Mouse (Mus musculus) thymus, adult 2 months (tissue): ENCODE data around the gene Gm20388. TPM values are rescaled to one million over a fixed set of nuclear protein-coding genes. Genes with fewer than 3 reads are reported as not detected.
"Not testable (repeated sequence)": the region's sequence is repeated elsewhere in the genome, so short reads cannot be mapped to it uniquely, and the experiment has no call there.

ENCODE experiments used
- DNase-seq: peaks from one replicate; pipeline ENCODE4 v3.0.0; 2021
- H3K27ac ChIP-seq: fragments of 200-500 bp; 2 replicates; pipeline ENCODE4 v1.5.1; 2012; ENCODE audit warnings: low read length, control low read depth; ENCODE audit not compliant: control insufficient read depth, insufficient read depth
- H3K27me3 ChIP-seq: fragments of 200-500 bp; 2 replicates; pipeline ENCODE4 v1.6.1; 2012; ENCODE audit warnings: mild to moderate bottlenecking, low read length, moderate library complexity, mixed read lengths; ENCODE audit not compliant: control insufficient read depth, insufficient read depth
- H3K36me3 ChIP-seq: fragments of 200-500 bp; 2 replicates; pipeline ENCODE4 v1.6.1; 2012; ENCODE audit warnings: mild to moderate bottlenecking, low read length, moderate library complexity; ENCODE audit not compliant: control insufficient read depth, insufficient read depth
- H3K4me1 ChIP-seq: fragments of 200-500 bp; replicated peaks from 2 replicates; pipeline ENCODE4 v1.6.1; 2012; ENCODE audit warnings: low read length; ENCODE audit not compliant: control insufficient read depth, insufficient read depth
- H3K4me3 ChIP-seq: fragments of 200-500 bp; 2 replicates; pipeline ENCODE4 v1.5.1; 2012; ENCODE audit warnings: mild to moderate bottlenecking, low read length, control low read depth, moderate library complexity; ENCODE audit not compliant: control insufficient read depth, insufficient read depth
- CTCF ChIP-seq: fragments of 200-500 bp; IDR thresholded peaks from 2 replicates; pipeline ENCODE4 v1.5.1; 2012; ENCODE audit warnings: mild to moderate bottlenecking, control low read depth, low read length, moderate library complexity, borderline replicate concordance; ENCODE audit not compliant: control insufficient read depth, poor library complexity, insufficient read depth; ENCODE audit errors: extremely low read depth
- POLR2A ChIP-seq: fragments of 200-500 bp; IDR thresholded peaks from 2 replicates; pipeline ENCODE4 v1.6.1; 2012; ENCODE audit warnings: mild to moderate bottlenecking, low read length, control low read depth, moderate library complexity; ENCODE audit not compliant: control insufficient read depth, poor library complexity, insufficient read depth; ENCODE audit errors: extremely low read depth
- WGBS: fragments of 180-500 bp; shearing (Covaris S2); methylation state at CpG from one replicate; pipeline ENCODE4 v1.1.7; 2018; 5-methylcytosine and 5-hydroxymethylcytosine counted together
- polyA plus RNA-seq: library from polyadenylated mRNA; depleted of rRNA; stranded (reverse); fragments of >200 nt; gene quantifications from 2 replicates; pipeline ENCODE4 v1.2.3, GENCODE M21; 2012

Gene Gm20388
- polyA plus RNA-seq, 1 experiment: 103 TPM

DNA sequence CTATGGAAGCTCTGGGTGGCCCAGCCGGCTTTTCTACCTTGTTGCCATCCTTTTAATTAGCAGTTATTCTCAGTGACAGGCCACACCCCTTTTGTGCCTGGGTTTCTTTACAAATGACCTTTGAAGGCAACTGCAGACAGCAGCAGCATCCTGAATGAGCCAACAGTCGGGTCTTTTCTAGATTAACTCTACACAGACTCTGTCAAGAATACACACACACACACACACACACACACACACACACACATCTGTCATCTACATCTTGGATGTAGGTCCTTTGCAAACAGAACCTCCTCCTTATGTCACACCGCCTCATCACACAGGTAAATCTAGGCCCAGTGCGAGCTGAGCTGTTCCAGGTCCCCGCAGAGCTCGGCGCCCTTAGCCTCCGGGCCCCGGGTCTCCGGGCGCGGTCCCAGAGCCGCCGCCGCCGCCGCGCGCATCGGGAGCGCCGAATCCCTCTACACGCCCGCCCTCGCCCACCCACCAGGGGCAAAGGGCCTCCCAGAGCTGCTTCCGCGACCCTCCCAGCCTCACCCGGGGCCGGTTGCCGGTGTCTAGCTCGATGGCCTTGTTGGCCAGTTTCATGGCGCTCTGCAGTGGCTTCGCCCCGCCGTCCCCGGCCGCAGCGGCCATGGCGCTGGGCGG lies 3342.9 kb downstream of the Gm20388 start:
- Histone ChIP-seq H3K27me3 (no peaks in the 10 kb centered on the region), H3K4me1 (peaks cover 15% of the 10 kb centered on the region), H3K36me3 (no peaks in the 10 kb centered on the region), H3K27ac (no peak overlapping the region), H3K4me3 (peak overlapping the region; percentile 91)
- DNase-seq: no peak
- TF ChIP-seq CTCF (peak; percentile 39; the same call in 1 of the 2 replicates), POLR2A (0 out of 2 replicates have a peak, but pooled peaks have one; percentile 23)
- WGBS: under 1% methylated on average over 40 of the region's 40 CpGs

DNA sequence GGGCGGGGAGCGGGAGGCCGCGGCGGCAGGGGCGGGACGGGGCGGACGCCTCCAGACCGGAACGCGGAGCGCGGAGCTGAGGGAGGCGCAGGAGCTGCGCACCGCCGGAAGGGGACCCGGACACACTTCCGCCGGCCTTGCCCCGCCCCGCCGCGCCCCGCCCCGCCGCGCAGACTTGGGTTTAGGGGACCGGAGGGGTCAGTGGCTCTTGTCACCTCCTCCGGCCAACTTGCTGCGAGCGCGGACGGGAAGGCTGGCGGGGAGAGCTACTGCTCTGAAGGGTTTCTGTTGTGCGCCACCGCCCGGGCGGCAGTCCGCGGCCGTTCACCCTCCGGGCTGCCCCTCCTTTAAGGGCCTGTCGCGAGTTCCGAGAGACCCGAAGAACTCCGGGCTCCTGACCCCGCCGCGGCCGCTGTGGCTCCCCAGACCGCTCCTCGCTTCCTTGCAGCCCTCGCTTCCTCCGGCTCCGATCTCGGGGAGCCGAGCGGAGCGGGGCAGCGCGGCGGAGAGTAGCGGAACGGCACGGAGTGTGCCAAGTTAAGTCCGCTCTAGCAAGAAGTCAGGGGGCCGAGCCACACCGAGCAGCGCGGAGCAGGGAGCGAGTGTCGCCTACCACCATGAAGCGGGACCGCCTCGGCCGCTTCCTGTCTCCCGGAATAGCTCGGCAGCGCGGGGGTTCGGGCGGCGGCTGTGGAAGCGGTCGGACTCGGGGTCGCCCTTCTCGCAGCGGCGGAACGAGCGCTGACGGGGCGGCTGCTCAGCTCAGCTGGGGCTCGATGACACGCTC lies 3343.7 kb downstream of the Gm20388 start, which contains the start of the genes Zfp276 and Vps9d1:
TSS of gene Zfp276 (plus strand) at position 97 of the 787 bp plus-strand sequence.
TSS of gene Vps9d1 (minus strand) at position 250 of the 787 bp plus-strand sequence.
- peaks cover 15% of the 10 kb centered on the region for H3K4me1 ChIP-seq
- peak within 1 kb of the TSS; percentile 91 for H3K4me3 ChIP-seq
- no peaks in the 10 kb centered on the region for H3K27me3 ChIP-seq
- H3K36me3 ChIP-seq: no peaks in the 10 kb centered on the region; the same call in 1 of the 2 replicates
- WGBS: under 1% methylated on average over 99 of the region's 99 CpGs
- peak; percentile 82 for DNase-seq
- H3K27ac ChIP-seq: no peak within 1 kb of the TSS
- no peak for TF ChIP-seq CTCF
- TF ChIP-seq POLR2A: peak; percentile 37; the same call in 1 of the 2 replicates

DNA sequence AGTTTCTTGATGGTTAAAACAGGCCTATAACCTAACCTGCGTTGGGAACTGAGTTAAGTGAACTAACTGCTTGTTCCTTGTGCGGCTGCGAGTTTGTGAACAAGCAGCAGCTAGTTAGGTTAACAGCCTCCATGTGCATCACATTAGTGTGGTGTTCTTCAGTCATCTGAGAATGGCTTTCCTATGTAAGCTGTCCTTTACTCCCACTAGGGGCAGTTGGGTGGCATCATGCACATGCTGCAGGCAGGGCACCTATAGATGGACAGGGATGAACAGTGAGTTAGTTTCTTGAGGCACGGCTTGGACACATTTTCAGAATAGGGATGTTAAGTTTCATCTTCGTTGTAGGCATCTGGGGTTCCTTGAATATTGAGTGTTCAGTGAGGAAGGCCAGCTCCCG lies 3344.5 kb downstream of the Gm20388 start:
- peaks cover 4% of the 10 kb centered on the region; the same call in 1 of the 2 replicates for H3K36me3 ChIP-seq
- H3K4me1 ChIP-seq: peaks cover 15% of the 10 kb centered on the region
- H3K4me3 ChIP-seq: no peak overlapping the region
- no peaks in the 10 kb centered on the region for H3K27me3 ChIP-seq
- DNase-seq: no peak
- WGBS: 67% methylated on average over 6 of the region's 6 CpGs
- TF ChIP-seq POLR2A: no peak
- TF ChIP-seq CTCF: no peak
- no peak overlapping the region for H3K27ac ChIP-seq

DNA sequence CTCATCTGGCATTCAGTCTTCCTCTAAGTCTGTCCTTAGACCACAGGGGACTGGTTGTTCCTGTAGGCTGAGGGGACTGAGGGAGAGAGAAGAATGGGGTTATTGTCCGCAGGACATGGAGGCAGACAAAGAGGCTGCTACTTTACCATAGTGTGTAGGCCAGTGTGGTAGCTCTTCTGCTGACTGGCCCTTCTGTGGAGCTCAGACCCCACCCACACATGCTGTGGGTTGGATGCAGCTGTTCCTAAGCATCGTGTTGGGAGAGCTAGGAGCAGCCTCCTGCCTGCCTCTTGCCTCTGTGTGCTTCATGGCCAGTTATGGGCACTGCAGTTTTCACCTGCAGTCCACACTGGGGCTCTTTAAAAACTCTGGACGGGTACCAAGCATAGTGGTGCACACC lies 3346.5 kb downstream of the Gm20388 start:
- 93% methylated on average over 3 of the region's 3 CpGs for WGBS
- Histone ChIP-seq H3K36me3 (peaks cover 9% of the 10 kb centered on the region; the same call in 1 of the 2 replicates), H3K4me3 (no peak overlapping the region), H3K27ac (no peak overlapping the region), H3K4me1 (peaks cover 15% of the 10 kb centered on the region), H3K27me3 (no peaks in the 10 kb centered on the region)
- no peak for DNase-seq
- no peak for TF ChIP-seq CTCF
- no peak for TF ChIP-seq POLR2A

DNA sequence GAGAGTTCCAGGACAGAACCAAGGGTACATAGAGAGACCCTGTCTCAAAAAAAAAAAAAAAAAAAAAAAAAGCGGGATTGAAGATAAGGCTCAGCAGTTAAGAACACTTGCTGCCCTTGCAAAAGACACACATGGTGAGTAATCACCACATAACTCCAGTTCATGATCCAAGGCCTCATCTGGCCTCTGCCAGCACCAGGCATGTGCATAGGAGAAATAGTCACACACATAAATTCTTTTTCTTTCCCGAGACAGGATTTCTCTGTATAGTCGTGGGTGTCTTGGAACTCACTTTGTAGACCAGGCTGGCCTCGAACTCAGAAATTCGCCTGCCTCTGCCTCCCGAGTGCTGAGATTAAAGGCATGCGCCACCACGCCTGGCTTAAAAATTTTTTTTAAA lies 3347.0 kb downstream of the Gm20388 start:
- not testable (repeated sequence) for H3K27me3 ChIP-seq, H3K36me3 ChIP-seq, H3K27ac ChIP-seq, DNase-seq, H3K4me3 ChIP-seq
- peaks cover 15% of the 10 kb centered on the region for H3K4me1 ChIP-seq
- WGBS: 96% methylated on average over 8 of the region's 8 CpGs

DNA sequence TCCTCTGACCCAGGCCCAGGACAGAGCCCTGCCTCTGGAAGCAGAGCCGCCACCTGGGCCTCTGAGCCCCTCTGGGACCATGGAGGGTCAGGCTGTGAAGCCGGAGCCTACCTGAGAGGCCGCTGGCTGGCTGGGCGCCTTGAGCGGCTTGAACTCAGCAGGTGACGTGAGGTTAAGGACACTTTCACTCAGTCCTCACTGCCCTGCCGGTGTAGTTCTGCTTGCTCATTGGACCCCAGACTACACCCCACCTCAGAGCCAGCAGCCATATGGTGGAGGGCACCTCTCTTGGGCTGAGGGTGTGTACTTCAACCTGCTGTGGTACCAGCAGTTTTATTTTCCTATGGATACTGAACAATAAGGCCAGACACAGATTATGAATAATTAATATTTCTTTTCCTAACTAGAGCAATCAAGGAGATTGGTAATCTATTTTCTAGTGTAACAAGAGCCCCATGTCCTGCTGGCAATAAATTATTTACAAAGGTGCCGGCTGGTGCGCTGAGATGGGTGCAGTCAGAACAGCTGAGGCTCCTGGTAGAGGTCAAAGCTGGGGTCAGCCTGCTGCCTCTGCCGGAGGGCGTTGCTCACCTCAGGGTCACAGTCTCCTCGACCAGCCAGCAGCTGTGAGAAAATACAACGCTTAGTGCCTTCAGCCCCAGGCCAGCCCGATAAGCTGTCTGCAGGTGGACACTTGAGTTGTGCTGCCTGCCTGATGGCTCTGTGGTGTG lies 3357.4 kb downstream of the Gm20388 start:
- no peaks in the 10 kb centered on the region for H3K27me3 ChIP-seq
- no peaks in the 10 kb centered on the region for H3K4me1 ChIP-seq
- no peak for DNase-seq
- TF ChIP-seq CTCF (no peak), POLR2A (no peak)
- H3K27ac ChIP-seq: no peak overlapping the region
- peaks cover 48% of the 10 kb centered on the region for H3K36me3 ChIP-seq
- WGBS: 98% methylated on average over 14 of the region's 14 CpGs
- no peak overlapping the region for H3K4me3 ChIP-seq
